Mouse (Mus musculus) layer of hippocampus, postnatal 25 days (tissue): ENCODE measurements around the gene Syt5. TPM values are rescaled to one million over a fixed set of nuclear protein-coding genes. Genes with fewer than 3 reads are reported as not detected.

Experiments used
- DNase-seq, 2 experiments: peaks; one replicate each; pipeline ENCODE4 v3.0.0; 2022; ENCODE audit warnings: mixed read lengths in 2 of 2, low spot score in 1 of 2; ENCODE audit errors: extremely low spot score in 1 of 2
- microRNA-seq, 2 experiments: library from miRNA; unstranded; fragments of <30 nt; microRNA quantifications; one replicate each; pipeline ENCODE4 v1.2.0; 2021
- total RNA-seq, 2 experiments: library from RNA; stranded (reverse); gene quantifications; 2 replicates each; pipeline ENCODE4 v1.2.3; 2021

Syt5 gene
- total RNA-seq, 2 experiments from 2014 or later = 213 to 232 TPM

GRCm38 (mm10) chr7:4501558-4502397 is 45.6 kb downstream of the Syt5 start, which contains the start of gene Ppp1r12c:
TSS of gene Ppp1r12c (minus strand) at chr7:4501680.
- DNase-seq = peak; percentile 95 to 96

DNA sequence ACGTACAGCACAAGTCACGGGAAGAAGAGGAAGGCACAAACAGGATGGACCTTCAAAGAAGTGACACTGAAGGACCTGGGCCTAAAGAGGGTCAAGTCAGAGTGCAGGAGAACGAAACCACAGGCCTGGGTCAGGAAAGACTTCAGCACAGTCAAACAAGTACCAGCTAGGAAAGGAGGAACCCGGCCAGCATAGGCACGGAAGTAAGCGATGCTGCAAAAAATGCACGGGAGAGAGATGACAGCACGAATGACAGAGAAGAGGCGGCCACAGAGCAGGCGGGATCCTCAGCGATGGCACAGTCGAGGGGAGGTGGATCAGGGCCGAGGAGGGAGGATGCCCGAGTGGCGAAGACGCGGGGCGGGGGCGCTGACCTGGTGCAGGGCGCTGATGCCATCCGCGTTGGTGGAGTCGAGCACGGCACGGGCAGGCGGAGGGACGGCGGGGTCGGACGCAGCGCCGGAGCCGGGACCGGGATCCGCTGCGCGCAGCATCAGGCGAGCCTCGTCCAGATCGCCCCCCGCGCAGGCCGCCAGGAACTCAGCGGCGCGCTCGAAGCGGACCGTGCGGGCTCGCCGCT is 46.4 kb downstream of the Syt5 start:
- peak; percentile 33 to 46 for DNase-seq

- no peak for DNase-seq
Observed at GRCm38 (mm10) chr7:4499034-4499433, 48.3 kb downstream of the Syt5 start.

GRCm38 (mm10) chr7:4498251-4498650 is 49.1 kb downstream of the Syt5 start:
- no peak for DNase-seq

GRCm38 (mm10) chr7:4497271-4497903 is 50.0 kb downstream of the Syt5 start:
- no peak for DNase-seq

- DNase-seq = no peak
Observed at GRCm38 (mm10) chr7:4496468-4496867, 50.9 kb downstream of the Syt5 start.

- no peak for DNase-seq
Observed at GRCm38 (mm10) chr7:4493991-4494390, 53.4 kb downstream of the Syt5 start.

DNA sequence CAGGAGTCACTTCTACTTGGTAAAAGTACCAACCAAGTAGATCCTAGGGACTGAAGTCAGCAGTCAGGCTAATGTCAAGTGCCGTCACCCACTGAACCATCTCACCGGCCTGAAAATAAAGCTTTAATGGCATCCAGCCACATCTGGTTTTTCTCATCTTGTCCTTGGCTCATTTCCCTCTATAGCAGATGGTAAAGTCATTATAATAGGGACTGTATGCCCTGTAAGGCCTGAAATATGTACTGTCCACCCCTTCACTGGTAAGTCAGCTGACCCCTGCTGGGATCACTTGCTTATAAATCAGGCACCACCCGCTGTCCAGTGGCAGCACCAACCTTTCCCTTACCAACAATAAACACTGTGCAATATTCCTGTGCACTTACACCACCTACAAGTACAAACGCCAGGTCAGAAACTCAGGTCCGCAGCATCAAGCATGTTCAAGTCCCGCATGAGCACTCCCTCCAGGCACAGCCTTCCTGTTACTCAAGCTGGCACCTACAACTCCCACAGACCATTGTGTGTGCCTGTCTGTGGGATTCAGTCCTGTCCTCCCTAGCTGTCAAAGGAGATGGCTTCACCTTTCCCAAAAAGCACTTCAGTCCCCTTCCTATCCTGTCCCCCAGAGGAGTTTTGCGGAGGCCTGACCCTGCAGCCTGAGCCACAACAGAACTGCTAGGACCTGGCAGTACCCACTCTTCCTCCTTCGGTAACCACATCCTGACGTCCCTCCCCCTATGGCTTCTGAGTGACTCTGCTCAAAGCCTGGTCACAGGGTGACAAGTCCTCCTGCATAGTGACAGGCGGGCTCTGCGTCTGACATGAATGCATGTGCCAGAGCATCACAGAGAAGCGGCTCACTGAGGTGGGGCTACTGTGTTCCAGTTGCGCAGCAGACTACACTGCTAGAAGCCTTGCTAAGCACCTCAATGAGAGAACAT is 54.8 kb downstream of the Syt5 start:
- DNase-seq = no peak

DNA sequence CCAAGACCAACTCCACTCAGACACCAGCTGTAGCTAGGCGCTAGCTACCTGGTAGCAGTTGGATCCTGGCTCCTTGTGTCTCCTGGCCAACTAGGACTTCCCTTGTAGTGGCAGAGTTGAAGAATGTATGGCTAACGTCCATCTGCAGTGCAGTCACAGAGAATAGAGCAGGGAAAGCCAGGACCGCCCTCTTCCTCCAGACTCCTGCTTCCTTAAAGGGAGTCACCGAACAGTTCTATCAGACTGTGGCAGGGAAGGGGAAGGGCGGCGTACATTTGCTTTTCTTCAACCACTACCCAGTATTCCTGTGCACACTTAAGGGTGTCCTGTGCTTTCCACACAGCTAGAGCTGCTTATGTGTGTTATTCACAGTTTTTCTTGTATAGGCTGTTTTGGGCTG is 56.0 kb downstream of the Syt5 start:
- DNase-seq = no peak

Small RNA genes within 50 kb of the gene (microRNA-seq; reads per million reads assigned to microRNA genes)
- gene Gm23577 = 0 reads per million in 2 experiments

Other genes with a start within 250 kb of the Syt5 start
- not detected for gene Ncr1, start 209.8 kb downstream of the Syt5 start, total RNA-seq
- gene Gp6, start 149.8 kb downstream of the Syt5 start, total RNA-seq = not detected
- gene Rdh13, start 101.9 kb downstream of the Syt5 start, total RNA-seq = 10 to 100 TPM; 23.3 to 27.8 TPM
- 1 to 10 TPM; 5.3 to 5.7 TPM for gene Eps8l1, start 86.9 kb downstream of the Syt5 start, total RNA-seq
- 100 to 1,000 TPM; 128 to 167 TPM for gene Ppp1r12c, start 45.9 kb downstream of the Syt5 start, total RNA-seq
- gene Tnnt1, start 31.2 kb downstream of the Syt5 start, total RNA-seq = 1 to 10 TPM; 1.5 to 1.9 TPM
- gene Tnni3, start 23.3 kb downstream of the Syt5 start, total RNA-seq = under 1 TPM in 1 of 2 experiments, not detected in 1; 0.44 TPM
- under 1 TPM; 0.34 to 0.38 TPM for gene Dnaaf3, start 15.1 kb downstream of the Syt5 start, total RNA-seq
- under 1 TPM; 0.27 to 0.42 TPM for gene Ptprh, start 56.5 kb upstream of the Syt5 start, total RNA-seq
- 10 to 100 TPM; 12.5 to 17.3 TPM for gene Tmem86b, start 83.9 kb upstream of the Syt5 start, total RNA-seq
- gene Ppp6r1, start 111.5 kb upstream of the Syt5 start, total RNA-seq = 100 to 1,000 TPM; 126 to 135 TPM
- gene Hspbp1, start 137.5 kb upstream of the Syt5 start, total RNA-seq = 10 to 100 TPM; 89.0 to 91.9 TPM
- gene Brsk1, start 143.1 kb upstream of the Syt5 start, total RNA-seq = 100 to 1,000 TPM; 330 to 348 TPM
- gene Tmem150b, start 177.7 kb upstream of the Syt5 start, total RNA-seq = not detected
- 10 to 100 TPM; 23.5 to 34.3 TPM for gene Kmt5c, start 192.6 kb upstream of the Syt5 start, total RNA-seq
- gene Cox6b2, start 205.6 kb upstream of the Syt5 start, total RNA-seq = 1 to 10 TPM; 5.2 to 6.1 TPM
- gene Fam71e2, start 223.8 kb upstream of the Syt5 start, total RNA-seq = not detected
- gene Il11, start 235.3 kb upstream of the Syt5 start, total RNA-seq = under 1 TPM; 0.27 to 0.49 TPM
- gene Tmem190, start 235.4 kb upstream of the Syt5 start, total RNA-seq = not detected
- 1 to 10 TPM; 2.2 to 2.6 TPM for gene Tmem238, start 242.1 kb upstream of the Syt5 start, total RNA-seq
- 100 to 1,000 TPM; 484 to 506 TPM for gene Rpl28, start 245.3 kb upstream of the Syt5 start, total RNA-seq